Mouse (Mus musculus) hindbrain, embryonic 16.5 days (tissue): ENCODE measurements around the gene BC051019. TPM values are rescaled to one million over a fixed set of nuclear protein-coding genes. Genes with fewer than 3 reads are reported as not detected.

Experiments
- ATAC-seq: fragments of 200-750 bp; cut with Nextera tagmentation; 2 replicates; pipeline ENCODE4 v1.8.0; 2017; ENCODE audit warnings: moderate TSS enrichment, moderate library complexity
- H3K27ac ChIP-seq: fragments of 300-500 bp; sonication (generic); 2 replicates; pipeline ENCODE4 v1.5.1; 2014; ENCODE audit warnings: low read depth, mild to moderate bottlenecking, control low read depth, low read length, moderate library complexity
- H3K27me3 ChIP-seq: fragments of 300-500 bp; sonication (generic); replicated peaks from 2 replicates; pipeline ENCODE4 v1.6.1; 2014; ENCODE audit warnings: low read length; ENCODE audit not compliant: control insufficient read depth, insufficient read depth
- H3K36me3 ChIP-seq: fragments of 300-500 bp; sonication (generic); 2 replicates; pipeline ENCODE4 v1.6.1; 2014; ENCODE audit warnings: mild to moderate bottlenecking, low read length, moderate library complexity, mixed read lengths; ENCODE audit not compliant: control insufficient read depth, insufficient read depth
- H3K4me1 ChIP-seq: fragments of 300-500 bp; sonication (generic); 2 replicates; pipeline ENCODE4 v1.6.1; 2014; ENCODE audit warnings: low read depth, low read length; ENCODE audit not compliant: control insufficient read depth, insufficient read depth
- H3K4me2 ChIP-seq: fragments of 300-500 bp; sonication (generic); 2 replicates; pipeline ENCODE4 v1.6.1; 2014; ENCODE audit warnings: mild to moderate bottlenecking, low read length, control low read depth, moderate library complexity
- H3K4me3 ChIP-seq: fragments of 300-500 bp; sonication (generic); 2 replicates; pipeline ENCODE4 v1.5.1; 2014; ENCODE audit warnings: mild to moderate bottlenecking, low read length, control low read depth, moderate library complexity
- H3K9ac ChIP-seq: fragments of 300-500 bp; sonication (generic); 2 replicates; pipeline ENCODE4 v1.6.1; 2014; ENCODE audit warnings: low read depth, mild to moderate bottlenecking, control low read depth, low read length, moderate library complexity
- H3K9me3 ChIP-seq: fragments of 300-500 bp; sonication (generic); 2 replicates; pipeline ENCODE4 v1.6.1; 2014; ENCODE audit warnings: mild to moderate bottlenecking, low read length, moderate library complexity; ENCODE audit not compliant: control insufficient read depth
- WGBS: fragments of 180-500 bp; shearing (Covaris S2); extraction: QIAGEN DNeasy Blood & Tissue Kit; methylation state at CpG from one replicate; pipeline ENCODE4 v1.1.7; 2014; 5-methylcytosine and 5-hydroxymethylcytosine counted together
- polyA plus RNA-seq: library from polyadenylated mRNA; unstranded; fragments of >200 nt; fragmentation: Nextera tagmentation; extraction: Ambion mirVana; gene quantifications from 2 replicates; pipeline ENCODE4 v1.2.1, GENCODE M21; 2015

Gene BC051019
- polyA plus RNA-seq, 1 experiment from 2014 or later: 0.28 TPM

DNA sequence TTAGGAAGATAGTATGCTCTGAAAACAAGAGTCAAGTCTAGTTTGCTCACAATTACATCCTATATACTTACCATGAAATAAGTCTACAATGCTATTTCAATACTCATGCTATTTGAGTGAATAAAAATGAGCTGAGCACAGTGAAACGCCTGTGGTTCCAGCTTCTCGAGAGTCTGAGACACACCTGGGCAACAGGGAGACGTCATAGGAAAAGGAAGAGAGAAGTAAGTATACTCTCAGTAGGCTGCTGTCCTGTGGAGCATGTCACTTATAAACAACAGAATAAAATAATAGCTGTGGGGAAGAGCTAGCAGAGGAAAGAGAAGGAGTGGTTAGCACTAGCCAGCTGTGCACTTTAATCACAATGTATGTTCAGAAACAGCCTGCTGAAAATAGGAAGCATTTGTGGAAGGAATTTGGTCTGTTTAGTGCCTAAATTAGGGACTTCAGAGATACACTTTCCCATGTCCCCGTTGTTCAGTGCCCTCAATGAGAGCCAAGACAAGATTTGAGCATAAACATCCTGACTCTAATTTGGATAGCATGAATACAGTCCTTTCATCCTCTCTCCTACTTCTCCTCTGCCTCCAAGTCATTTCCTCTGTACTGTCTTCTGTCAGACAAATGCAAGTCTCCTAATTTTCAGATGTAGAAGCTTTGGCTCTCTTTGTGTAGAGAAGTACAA is 48.6 kb downstream of the BC051019 start:
- 65% methylated on average over 4 of the region's 4 CpGs for WGBS
- H3K4me1 ChIP-seq: peaks cover 6% of the 10 kb centered on the region
- no peak for ATAC-seq

GRCm38 (mm10) chr7:109671581-109672471 is 51.8 kb downstream of the BC051019 start:
- no peaks in the 10 kb centered on the region for H3K27me3 ChIP-seq
- H3K36me3 ChIP-seq: no peaks in the 10 kb centered on the region
- H3K27ac ChIP-seq: peak overlapping the region; percentile 78
- WGBS: under 1% methylated on average over 36 of the region's 44 CpGs
- peak overlapping the region; percentile 93 for H3K4me2 ChIP-seq
- peak overlapping the region; percentile 68 for H3K9ac ChIP-seq
- no peaks in the 10 kb centered on the region for H3K9me3 ChIP-seq
- ATAC-seq: peak; percentile 94
- H3K4me1 ChIP-seq: peaks cover 6% of the 10 kb centered on the region
- H3K4me3 ChIP-seq: peak overlapping the region; percentile 55

More for the DNA sequence above, 48.6 kb downstream of the BC051019 start:
- no peak overlapping the region for H3K9ac ChIP-seq
- H3K4me3 ChIP-seq: no peak overlapping the region
- H3K4me2 ChIP-seq: no peak overlapping the region
- no peaks in the 10 kb centered on the region for H3K27me3 ChIP-seq
- no peak overlapping the region for H3K27ac ChIP-seq
- no peaks in the 10 kb centered on the region for H3K36me3 ChIP-seq
- H3K9me3 ChIP-seq: no peaks in the 10 kb centered on the region

DNA sequence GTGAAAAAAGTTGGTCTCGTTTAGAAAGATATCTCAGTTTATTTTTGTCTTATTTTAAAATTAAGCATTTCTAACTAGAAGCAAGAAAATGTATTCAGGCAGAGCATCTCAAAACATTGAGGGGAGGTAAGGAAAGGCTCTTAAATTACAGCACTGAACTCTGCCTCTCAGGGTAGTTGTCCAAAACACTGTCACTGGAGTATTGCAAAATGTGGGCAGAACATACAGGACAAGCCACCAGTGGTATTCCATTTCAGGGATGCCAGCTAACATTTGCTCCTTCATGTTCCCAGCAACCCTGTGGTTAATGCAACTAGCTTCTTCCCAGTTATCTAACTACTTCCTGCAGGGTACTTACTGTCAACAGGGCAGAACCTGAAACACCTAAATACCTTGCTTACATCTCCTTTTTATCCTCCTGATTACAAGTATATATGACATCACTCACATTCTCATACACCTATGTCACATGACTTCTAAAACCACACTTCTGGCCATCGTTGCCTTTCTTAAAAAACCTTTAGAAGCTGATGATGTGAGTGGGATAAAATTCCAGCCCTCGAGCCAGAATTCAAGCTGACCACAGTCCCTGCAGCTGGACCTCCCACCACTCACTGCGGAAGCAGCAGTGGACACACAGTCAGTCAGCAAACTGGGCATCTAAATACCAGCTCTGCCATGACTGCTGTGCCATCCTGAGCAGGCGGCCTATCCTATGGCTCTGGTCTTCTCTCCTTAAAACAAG is 54.1 kb downstream of the BC051019 start:
- ATAC-seq: no peak
- Histone ChIP-seq H3K4me2 (peak overlapping the region; percentile 25; the same call in 1 of the 2 replicates), H3K36me3 (no peaks in the 10 kb centered on the region), H3K9ac (no peak overlapping the region), H3K27ac (no peak overlapping the region), H3K4me3 (no peak overlapping the region), H3K9me3 (no peaks in the 10 kb centered on the region), H3K4me1 (peaks cover 6% of the 10 kb centered on the region), H3K27me3 (no peaks in the 10 kb centered on the region)
- 85% methylated on average over 5 of the region's 5 CpGs for WGBS

GRCm38 (mm10) chr7:109666664-109667063 is 57.0 kb downstream of the BC051019 start:
- Histone ChIP-seq H3K9ac (no peak overlapping the region), H3K9me3 (no peaks in the 10 kb centered on the region), H3K4me3 (no peak overlapping the region), H3K4me1 (peaks cover 3% of the 10 kb centered on the region; the same call in 1 of the 2 replicates), H3K4me2 (no peak overlapping the region), H3K27me3 (no peaks in the 10 kb centered on the region), H3K27ac (no peak overlapping the region), H3K36me3 (no peaks in the 10 kb centered on the region)
- no peak for ATAC-seq
- WGBS: 71% methylated on average over 5 of the region's 5 CpGs

DNA sequence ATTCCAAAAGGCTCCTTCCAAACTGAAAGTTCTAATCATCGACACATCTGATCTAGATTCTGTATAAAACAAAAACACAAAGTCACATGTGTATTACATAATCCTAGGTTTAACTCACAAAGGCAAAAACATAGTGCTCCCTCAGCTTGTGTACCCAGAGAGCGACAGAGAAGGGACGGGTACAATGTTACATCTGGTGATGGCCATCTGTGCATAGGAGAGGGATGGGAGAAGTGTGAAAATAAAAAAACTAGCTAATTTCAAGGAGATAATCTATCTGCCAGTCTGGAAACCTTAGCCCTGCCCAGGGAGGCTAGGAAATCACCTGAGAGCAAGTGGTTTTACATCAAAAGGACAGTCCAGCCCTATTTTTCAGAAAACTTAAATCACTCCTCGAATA is 61.0 kb downstream of the BC051019 start:
- ATAC-seq: no peak
- H3K27me3 ChIP-seq: no peaks in the 10 kb centered on the region
- no peak overlapping the region for H3K9ac ChIP-seq
- no peaks in the 10 kb centered on the region for H3K9me3 ChIP-seq
- H3K4me3 ChIP-seq: no peak overlapping the region
- no peaks in the 10 kb centered on the region for H3K36me3 ChIP-seq
- H3K4me2 ChIP-seq: no peak overlapping the region
- 83% methylated on average over 4 of the region's 4 CpGs for WGBS
- H3K4me1 ChIP-seq: no peaks in the 10 kb centered on the region
- H3K27ac ChIP-seq: no peak overlapping the region

Other genes with a start within 250 kb of the BC051019 start
- 0.91 and 1.4 TPM in 2 replicates for gene Trim66, start 215.7 kb downstream of the BC051019 start, polyA plus RNA-seq
- gene Rpl27a, start 204.7 kb downstream of the BC051019 start, polyA plus RNA-seq: 76.0 and 80.8 TPM in 2 replicates
- gene St5, start 20.2 kb downstream of the BC051019 start, polyA plus RNA-seq: 21.3 and 27.5 TPM in 2 replicates
- gene Akip1, start 20.2 kb downstream of the BC051019 start, polyA plus RNA-seq: 16.7 and 17.7 TPM in 2 replicates
- 0.47 and 0.54 TPM in 2 replicates for gene Ascl3, start 7.9 kb upstream of the BC051019 start, polyA plus RNA-seq
- gene Tmem9b, start 29.0 kb upstream of the BC051019 start, polyA plus RNA-seq: 138 and 147 TPM in 2 replicates
- 16.4 and 21.6 TPM in 2 replicates for gene Nrip3, start 58.2 kb upstream of the BC051019 start, polyA plus RNA-seq
- 2.5 TPM in 2 replicates for gene Scube2, start 141.8 kb upstream of the BC051019 start, polyA plus RNA-seq
- 34.6 and 36.5 TPM in 2 replicates for gene Dennd5a, start 236.6 kb upstream of the BC051019 start, polyA plus RNA-seq